In genomic region chr10:62725771-62726687, GRCm38 (mm10) we compare ENCODE assay signal across 8 mouse cellular contexts. TPM values are rescaled to one million over a fixed set of nuclear protein-coding genes. Genes with fewer than 3 reads are reported as not detected.
A peak's percentile ranks its signal among the peaks of the same experiment; 100 is the strongest.
DNase-seq lines count a peak whose midpoint lies in the region.

Gene Stox1, minus strand, starts transcription at chr10:62726128.

- H3K79me2 ChIP-seq in macrophage (ENCODE audit: inconsistent target), result no peaks in the 10 kb centered on the region

- WGBS in macrophage (ENCODE audit: missing documents), result 3% methylated on average over 75 of the region's 85 CpGs

- no peaks in the 10 kb centered on the region for H3K36me3 ChIP-seq in macrophage (ENCODE audit: inconsistent target)

- no peak within 1 kb of the TSS for H3K27ac ChIP-seq in macrophage

- peak; percentile 27 for DNase-seq in T-cell, adult 2 months (ENCODE audit: low spot score)
- peak; percentile 76 for DNase-seq in cerebellum, postnatal 10 days
- peak; percentile 7 for DNase-seq in gastrocnemius, adult 18-20 months (ENCODE audit: low spot score)
- peak; percentile 71 for DNase-seq in induced T-regulatory cell, adult 2 months (ENCODE audit: low read depth)
- peak; percentile 35 to 56 for DNase-seq in left cerebral cortex, adult 8-10 months (ENCODE audit: low spot score in 2 of 2)
- peak; percentile 74 for DNase-seq in right cerebral cortex, postnatal 14 days
- DNase-seq in yolk sac, embryonic 10.5 days (ENCODE audit: low spot score), result peak; percentile 58

- H3K4me3 ChIP-seq in macrophage (ENCODE audit: inconsistent target), result peak within 1 kb of the TSS; percentile 16; the same call in 1 of the 2 replicates

RNA-seq across cellular contexts. Expression of gene Stox1, which starts in this region (rescaled TPM):
- under 1 TPM; 0.17 to 0.30 TPM for total RNA-seq in gastrocnemius, adult 18-20 months (2021)
- 1 to 10 TPM; 2.7 to 6.4 (median 4.4) TPM for total RNA-seq in left cerebral cortex, adult 8-10 months (2022)
- total RNA-seq in macrophage (2018; cell fraction: chromatin; rRNA removed), result under 1 TPM in 4 of 26 experiments, not detected in 22; 0.18 to 0.25 (median 0.20) TPM
- under 1 TPM in 4 of 26 experiments, not detected in 22; 0.09 to 0.18 (median 0.14) TPM for total RNA-seq in macrophage (2018; cell fraction: cytosol; rRNA removed)
- under 1 TPM in 2 of 26 experiments, not detected in 24; 0.11 to 0.45 TPM for total RNA-seq in macrophage (2018; cell fraction: nucleus; rRNA removed)
- not detected in 3 replicates for polyA plus RNA-seq in macrophage (2018)

Comparison
In these comparisons a context has a peak if more than half of its experiments do, and no peak if none do; other contexts are left out.
1. Peak in DNase-seq in gastrocnemius, adult 18-20 months; RNA of the gene not detected or under 1 TPM.
2. DNase-seq: peak in every context shown above with its lines; median percentile 76 in cerebellum, postnatal 10 days; 74 in right cerebral cortex, postnatal 14 days; 71 in induced T-regulatory cell, adult 2 months; 58 in yolk sac, embryonic 10.5 days; 46 in left cerebral cortex, adult 8-10 months; 27 in T-cell, adult 2 months; 7 in gastrocnemius, adult 18-20 months.